Mouse (Mus musculus) liver, embryonic 14.5 days (tissue): ENCODE results near the gene Lcp2. TPM values are rescaled to one million over a fixed set of nuclear protein-coding genes. Genes with fewer than 3 reads are reported as not detected.

ENCODE experiments used
- ATAC-seq: fragments of 200-750 bp; cut with Nextera tagmentation; 2 replicates; pipeline ENCODE4 v1.8.0; 2017; ENCODE audit warnings: moderate number of reproducible peaks, mild to moderate bottlenecking, moderate library complexity; ENCODE audit not compliant: insufficient read depth
- DNase-seq, 3 experiments: peaks; one replicate each; pipeline ENCODE4 v3.0.0-alpha.2; 2012 to 2013; ENCODE audit warnings: low read depth in 3 of 3, low spot score in 3 of 3
- H3K27ac ChIP-seq: fragments of 300-500 bp; sonication (generic); 2 replicates; pipeline ENCODE4 v1.5.1; 2014; ENCODE audit warnings: moderate library complexity, mild to moderate bottlenecking, control low read depth, inconsistent platforms
- H3K27me3 ChIP-seq: fragments of 300-500 bp; sonication (generic); 2 replicates; pipeline ENCODE4 v1.6.1; 2014; ENCODE audit warnings: mild to moderate bottlenecking, low read length, moderate library complexity; ENCODE audit not compliant: control insufficient read depth, insufficient read depth
- H3K36me3 ChIP-seq: fragments of 300-500 bp; sonication (generic); replicated peaks from 2 replicates; pipeline ENCODE4 v1.6.1; 2014; ENCODE audit warnings: low read depth; ENCODE audit not compliant: control insufficient read depth, insufficient read depth
- H3K4me1 ChIP-seq, 2 experiments: fragments of 200-500 bp in 1 of 2; fragments of 300-500 bp in 1 of 2; sonication (generic) in 1 of 2; replicated peaks; 2 replicates each; pipeline ENCODE4 v1.6.1; 2012 to 2014; ENCODE audit warnings: antibody characterized with exemption in 1 of 2, inconsistent platforms in 1 of 2, low read length in 1 of 2; ENCODE audit not compliant: control insufficient read depth in 2 of 2, insufficient read depth in 2 of 2
- H3K4me2 ChIP-seq: fragments of 300-500 bp; sonication (generic); 2 replicates; pipeline ENCODE4 v1.6.1; 2014; ENCODE audit warnings: low read depth, mild to moderate bottlenecking, control low read depth, moderate library complexity
- H3K4me3 ChIP-seq, 2 experiments: fragments of 200-500 bp in 1 of 2; fragments of 300-500 bp in 1 of 2; sonication (generic) in 1 of 2; 2 replicates each; pipeline ENCODE4 v1.5.1; 2012 to 2014; ENCODE audit warnings: low read depth in 2 of 2, low read length in 2 of 2, mild to moderate bottlenecking in 2 of 2, control low read depth in 1 of 2, inconsistent platforms in 1 of 2, moderate library complexity in 1 of 2; ENCODE audit not compliant: insufficient read depth in 1 of 2
- H3K9ac ChIP-seq: fragments of 300-500 bp; sonication (generic); replicated peaks from 2 replicates; pipeline ENCODE4 v1.6.1; 2014; ENCODE audit warnings: mild to moderate bottlenecking, control low read depth, moderate library complexity
- H3K9me3 ChIP-seq: fragments of 300-500 bp; sonication (generic); 2 replicates; pipeline ENCODE4 v1.6.1; 2016; ENCODE audit warnings: low read length, mixed read lengths; ENCODE audit not compliant: control insufficient read depth
- CTCF ChIP-seq: IDR thresholded peaks from 2 replicates; pipeline ENCODE4 v1.5.1; 2016; ENCODE audit warnings: antibody characterized with exemption, low read depth, control low read depth
- EP300 ChIP-seq: IDR thresholded peaks from 2 replicates; pipeline ENCODE4 v1.6.1; 2016; ENCODE audit warnings: antibody characterized with exemption, low read depth
- WGBS: fragments of 180-500 bp; shearing (Covaris S2); extraction: QIAGEN DNeasy Blood & Tissue Kit; methylation state at CpG from one replicate; pipeline ENCODE4 v1.1.7; 2014; ENCODE audit not compliant: insufficient replicate concordance; 5-methylcytosine and 5-hydroxymethylcytosine counted together
- polyA plus RNA-seq, 2 experiments: library from polyadenylated mRNA; depleted of rRNA in 1 of 2; stranded (reverse) in 1 of 2; unstranded in 1 of 2; fragments of >200 nt; fragmentation: Nextera tagmentation in 1 of 2; extraction: Ambion mirVana in 1 of 2; gene quantifications; 2 replicates each; pipeline versions ENCODE4 v1.2.1 to v1.2.3; 2012 to 2014

Gene Lcp2
- polyA plus RNA-seq (2012; rRNA removed) = 5.4 and 7.1 TPM in 2 replicates
- polyA plus RNA-seq (2014; fragmentation: Nextera tagmentation; extraction: Ambion mirVana) = 6.8 and 7.1 TPM in 2 replicates

DNA sequence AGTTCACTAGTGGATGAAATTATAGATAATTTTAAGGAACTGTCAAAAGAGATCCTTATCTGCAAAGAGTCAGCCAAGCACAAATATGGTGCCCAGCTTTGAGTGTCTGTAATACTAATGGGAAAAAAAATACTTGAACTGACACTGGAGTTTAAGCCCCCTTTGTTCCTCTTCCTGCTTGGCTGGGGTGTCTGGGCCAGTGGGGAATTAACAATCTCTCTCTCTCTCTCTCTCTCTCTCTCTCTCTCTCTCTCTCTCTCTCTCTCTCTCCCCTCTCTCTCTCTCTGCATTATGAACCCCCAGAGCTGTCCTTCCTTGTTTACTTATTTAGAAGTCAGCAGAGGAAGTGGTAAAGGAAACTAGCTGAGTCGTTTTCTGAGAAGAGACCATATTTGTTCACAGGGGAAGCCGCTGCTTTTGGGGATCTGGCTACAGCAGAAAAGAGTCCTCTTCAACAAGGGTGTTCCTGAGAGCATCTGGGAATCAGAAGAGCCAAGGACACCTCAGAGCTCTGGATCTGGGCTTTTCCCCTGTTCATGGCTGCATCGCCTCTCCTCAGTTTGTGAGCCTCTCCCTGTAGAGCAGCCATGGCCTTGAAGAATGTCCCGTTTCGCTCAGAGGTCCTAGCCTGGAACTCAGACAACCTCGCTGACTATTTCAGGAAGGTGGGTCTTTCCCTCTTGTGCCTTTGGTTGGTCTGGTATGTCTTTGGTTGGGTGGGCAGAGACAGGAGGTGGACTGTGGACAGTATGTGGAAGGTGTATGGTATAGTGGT is at the start of gene Lcp2:
Lcp2 (plus strand) TSS at position 154 of the 775 bp plus-strand sequence.
- H3K36me3 ChIP-seq = no peaks in the 10 kb centered on the region
- no peak for ATAC-seq
- H3K4me1 ChIP-seq = peaks cover 0 to 6% of the 10 kb centered on the region in 2 experiments; a peak in 2 of 4 replicates
- H3K4me2 ChIP-seq = 0 out of 2 replicates have a peak within 1 kb of the TSS, but pooled peaks have one; percentile 4
- TF ChIP-seq CTCF (no peak), EP300 (no peak)
- H3K27ac ChIP-seq = no peak within 1 kb of the TSS
- no peaks in the 10 kb centered on the region for H3K27me3 ChIP-seq
- 27% methylated on average over 6 of the region's 6 CpGs for WGBS
- H3K9ac ChIP-seq = no peak within 1 kb of the TSS; the same call in 1 of the 2 replicates
- H3K4me3 ChIP-seq = peak within 1 kb of the TSS; percentile 20 to 45
- no peaks in the 10 kb centered on the region for H3K9me3 ChIP-seq
- DNase-seq = no peak

- no peak overlapping the region for H3K4me2 ChIP-seq
Measured at GRCm38 (mm10) chr11:33998244-33998643, 48.5 kb upstream of the Lcp2 start.

DNA sequence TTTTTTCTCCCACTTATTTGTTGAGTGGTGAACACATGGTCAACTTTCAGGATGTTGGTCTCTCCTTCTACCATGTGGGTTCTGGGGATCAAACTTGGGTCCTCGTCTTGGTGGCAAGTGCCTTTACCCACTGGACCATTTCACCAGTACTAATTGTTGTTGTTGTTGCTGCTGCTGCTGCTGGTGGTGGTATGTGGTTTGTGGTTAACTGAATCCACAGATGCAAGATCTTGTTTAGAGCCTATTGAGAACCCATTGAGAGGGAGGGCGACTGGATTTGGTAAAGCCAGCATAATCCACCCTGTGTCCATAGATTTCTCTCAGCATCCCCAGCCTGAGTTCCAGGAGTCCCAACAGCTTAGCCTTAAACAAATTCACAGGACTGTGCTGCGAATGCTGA is 46.3 kb upstream of the Lcp2 start:
- Histone ChIP-seq H3K27me3 (no peaks in the 10 kb centered on the region), H3K36me3 (no peaks in the 10 kb centered on the region), H3K9ac (no peak overlapping the region), H3K4me2 (no peak overlapping the region), H3K4me3 (no peak overlapping the region), H3K27ac (no peak overlapping the region), H3K4me1 (no peaks in the 10 kb centered on the region), H3K9me3 (no peaks in the 10 kb centered on the region)
- DNase-seq (no peak), ATAC-seq (no peak)
- 34% methylated on average over 3 of the region's 3 CpGs for WGBS
- TF ChIP-seq CTCF (no peak), EP300 (no peak)

More at GRCm38 (mm10) chr11:33998244-33998643, 48.5 kb upstream of the Lcp2 start:
- Histone ChIP-seq H3K27ac (no peak overlapping the region), H3K9ac (no peak overlapping the region), H3K9me3 (no peaks in the 10 kb centered on the region), H3K36me3 (no peaks in the 10 kb centered on the region), H3K4me1 (peaks cover 0 to 2% of the 10 kb centered on the region in 2 experiments; a peak in 1 of 4 replicates), H3K27me3 (no peaks in the 10 kb centered on the region), H3K4me3 (no peak overlapping the region)
- TF ChIP-seq EP300 = no peak
- TF ChIP-seq CTCF = no peak
- WGBS = 52% methylated on average over 10 of the region's 10 CpGs
- ATAC-seq (no peak), DNase-seq (no peak)

DNA sequence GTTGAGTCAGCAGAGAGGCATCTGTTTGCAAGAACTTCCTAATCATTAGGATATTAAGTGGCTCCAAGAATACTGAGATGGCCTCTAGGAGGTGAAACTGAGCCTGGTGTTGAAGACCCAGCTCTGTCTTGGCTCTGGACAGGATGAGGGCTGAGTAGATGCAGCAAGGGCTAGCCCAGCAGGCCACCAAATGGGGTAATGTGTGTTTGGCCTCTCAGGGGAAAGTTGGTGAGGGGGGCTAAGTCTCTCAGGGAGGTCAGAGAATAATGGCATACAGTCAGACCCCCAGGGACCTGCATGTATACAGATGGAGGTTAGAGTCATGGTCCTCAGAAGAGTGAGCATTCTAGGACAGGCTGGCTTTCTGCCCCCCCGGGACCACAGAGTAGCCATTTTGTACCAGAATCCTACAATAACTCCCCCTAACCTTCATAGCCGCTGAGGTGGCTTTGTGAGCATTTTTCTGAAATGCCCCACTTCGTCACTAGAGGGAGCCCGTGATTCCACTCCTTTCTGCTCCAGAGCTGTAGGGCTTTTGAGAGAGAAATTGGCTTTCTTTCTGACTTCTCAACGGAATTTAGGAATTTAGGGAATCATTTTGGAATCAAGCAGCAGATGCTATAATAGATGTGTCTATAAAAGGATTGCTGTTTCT is 44.7 kb upstream of the Lcp2 start:
- WGBS = 3% methylated on average over 5 of the region's 5 CpGs
- Histone ChIP-seq H3K9ac (no peak overlapping the region), H3K4me2 (no peak overlapping the region), H3K4me1 (no peaks in the 10 kb centered on the region), H3K4me3 (no peak overlapping the region), H3K27ac (no peak overlapping the region), H3K27me3 (no peaks in the 10 kb centered on the region), H3K36me3 (no peaks in the 10 kb centered on the region), H3K9me3 (no peaks in the 10 kb centered on the region)
- DNase-seq = peak in 1 of 3 experiments; percentile 29
- TF ChIP-seq CTCF (peak; percentile 72), EP300 (no peak)
- no peak for ATAC-seq

DNA sequence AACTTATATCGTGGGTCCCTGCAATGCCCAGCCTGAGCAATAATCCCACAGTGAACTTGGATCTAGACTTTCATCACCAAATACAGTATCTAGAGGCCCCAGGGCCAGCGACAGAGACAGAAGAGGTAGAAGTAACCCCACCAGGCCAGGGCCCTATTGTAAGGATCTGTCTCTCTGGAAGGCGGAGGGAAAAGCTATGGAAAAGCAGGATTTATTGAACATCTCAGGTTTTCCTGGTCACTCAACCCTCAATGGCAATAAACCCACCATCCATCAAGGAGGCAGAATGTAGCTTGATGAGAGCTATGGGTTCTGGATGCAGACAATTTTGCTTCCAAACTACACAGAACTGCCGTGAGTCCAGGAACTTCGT is 44.1 kb upstream of the Lcp2 start:
- no peaks in the 10 kb centered on the region for H3K27me3 ChIP-seq
- H3K36me3 ChIP-seq = no peaks in the 10 kb centered on the region
- no peaks in the 10 kb centered on the region for H3K4me1 ChIP-seq
- DNase-seq (no peak), ATAC-seq (no peak)
- no peak overlapping the region for H3K9ac ChIP-seq
- no peaks in the 10 kb centered on the region for H3K9me3 ChIP-seq
- H3K27ac ChIP-seq = no peak overlapping the region
- 47% methylated on average over 5 of the region's 5 CpGs for WGBS
- H3K4me3 ChIP-seq = no peak overlapping the region
- H3K4me2 ChIP-seq = no peak overlapping the region
- TF ChIP-seq CTCF (no peak), EP300 (no peak)
